Mouse (Mus musculus) brain, embryonic 18.5 days (tissue): ENCODE data around the gene Cat.

Experiments
- DNase-seq: peaks from one replicate; pipeline ENCODE4 v3.0.0-alpha.2; 2012; ENCODE audit warnings: low read depth, low spot score

The Cat gene

DNA sequence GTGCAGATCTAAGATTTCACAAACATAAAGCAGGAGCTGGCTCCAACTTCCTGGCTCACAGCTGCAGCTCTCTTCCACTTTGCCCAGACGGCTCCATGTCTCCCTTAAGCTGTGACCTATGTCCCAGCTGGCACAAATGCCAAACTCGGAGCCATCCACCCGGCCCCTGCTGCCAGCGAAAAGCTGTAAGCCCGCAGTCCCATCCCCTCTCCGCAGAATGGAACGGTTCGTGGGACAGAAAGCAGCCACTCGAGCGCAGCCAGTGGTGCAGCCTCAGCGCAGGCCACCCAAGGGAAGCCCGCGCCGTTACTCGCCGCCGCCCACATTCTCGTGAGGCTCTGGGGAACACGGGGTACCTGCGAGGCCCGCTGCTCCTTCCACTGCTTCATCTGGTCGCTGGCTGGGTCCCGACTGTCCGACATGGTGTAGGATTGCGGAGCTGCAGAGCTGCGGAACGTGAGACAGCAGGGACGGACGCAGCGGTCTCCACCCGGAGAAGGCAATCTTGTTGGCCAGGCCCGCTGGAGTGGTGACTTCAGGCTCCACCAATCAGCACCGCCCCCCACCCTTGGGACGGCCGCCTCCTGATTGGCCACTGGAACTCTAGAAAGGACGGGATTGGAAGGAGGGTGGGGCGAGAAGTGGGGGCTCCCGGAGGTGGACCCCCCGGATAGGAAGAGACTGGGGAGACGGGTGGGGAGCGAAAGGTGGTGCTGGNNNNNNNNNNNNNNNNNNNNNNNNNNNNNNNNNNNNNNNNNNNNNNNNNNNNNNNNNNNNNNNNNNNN is at the start of gene Cat:
Gene Cat (minus strand): TSS at position 544 of the 785 bp plus-strand sequence.
- DNase-seq, result peak; percentile 91

DNA sequence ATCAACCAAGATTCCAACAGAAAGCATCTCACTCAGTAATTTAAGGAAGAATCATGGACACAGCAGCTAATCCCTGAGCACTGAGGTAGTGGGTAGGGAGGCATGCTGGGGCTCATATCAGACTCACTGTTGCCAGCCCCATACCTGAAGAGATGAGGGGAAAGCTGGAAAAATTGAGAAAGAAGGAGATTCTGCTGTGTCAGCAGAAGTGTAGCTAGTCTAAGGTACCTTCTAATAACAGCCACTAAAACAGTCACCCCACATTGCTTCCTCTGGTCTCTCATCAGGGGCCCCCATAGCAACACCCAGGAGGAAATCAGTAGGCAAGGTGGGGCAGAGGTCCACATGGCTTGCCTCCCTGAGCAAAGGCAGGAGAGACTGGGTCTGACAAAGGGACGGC is 40.6 kb upstream of the Cat start:
- no peak for DNase-seq

DNA sequence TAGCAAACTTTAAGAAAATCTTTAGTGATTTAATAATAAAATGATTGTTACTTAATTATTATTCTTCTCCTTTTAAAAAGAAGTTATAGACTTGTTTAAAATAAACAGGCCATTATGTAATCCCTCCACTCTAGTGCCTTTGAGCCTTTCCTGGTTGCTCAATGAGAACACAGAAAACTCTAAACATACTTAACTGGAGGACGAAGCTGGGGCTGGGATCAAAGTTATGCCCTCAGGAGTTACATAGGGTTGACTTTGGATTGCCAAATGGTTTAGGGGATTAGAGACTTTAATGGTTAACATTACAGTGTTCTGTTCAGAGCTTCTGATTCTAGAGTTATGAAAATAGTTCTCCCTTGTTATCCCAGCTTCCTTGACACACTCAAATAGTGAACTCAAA is 31.5 kb upstream of the Cat start:
- DNase-seq, result no peak

DNA sequence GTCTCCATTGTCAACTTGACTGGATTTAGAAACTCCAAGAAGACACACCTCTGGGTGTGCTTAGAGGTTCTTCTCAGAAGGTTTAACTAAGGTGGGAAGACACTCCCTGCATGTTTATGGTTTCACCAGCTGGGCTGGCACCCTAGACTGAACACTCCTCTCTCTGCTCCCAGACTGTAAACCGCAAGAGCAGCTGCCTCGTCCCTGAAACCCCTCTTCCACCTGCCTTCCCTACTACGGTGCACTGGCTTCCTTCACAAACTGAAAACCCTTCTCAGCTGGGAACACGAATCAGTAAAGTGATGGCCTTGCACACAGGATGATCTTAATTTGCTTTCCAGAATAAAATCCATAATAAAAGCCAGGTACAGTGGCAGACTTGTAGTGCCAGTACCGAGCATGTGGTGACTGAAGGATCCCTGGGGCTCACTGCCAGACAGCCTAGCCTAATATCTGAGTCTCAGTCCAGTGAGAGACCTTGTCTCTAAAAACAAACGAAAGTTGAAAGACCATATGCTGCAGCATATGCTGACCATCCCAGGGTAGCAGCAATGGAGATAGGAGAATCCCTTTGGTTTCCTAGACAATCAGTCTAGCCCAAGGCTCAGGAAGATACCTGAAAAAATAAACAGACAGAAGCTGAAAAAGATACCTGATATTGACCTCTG is 30.7 kb upstream of the Cat start:
- no peak for DNase-seq

DNA sequence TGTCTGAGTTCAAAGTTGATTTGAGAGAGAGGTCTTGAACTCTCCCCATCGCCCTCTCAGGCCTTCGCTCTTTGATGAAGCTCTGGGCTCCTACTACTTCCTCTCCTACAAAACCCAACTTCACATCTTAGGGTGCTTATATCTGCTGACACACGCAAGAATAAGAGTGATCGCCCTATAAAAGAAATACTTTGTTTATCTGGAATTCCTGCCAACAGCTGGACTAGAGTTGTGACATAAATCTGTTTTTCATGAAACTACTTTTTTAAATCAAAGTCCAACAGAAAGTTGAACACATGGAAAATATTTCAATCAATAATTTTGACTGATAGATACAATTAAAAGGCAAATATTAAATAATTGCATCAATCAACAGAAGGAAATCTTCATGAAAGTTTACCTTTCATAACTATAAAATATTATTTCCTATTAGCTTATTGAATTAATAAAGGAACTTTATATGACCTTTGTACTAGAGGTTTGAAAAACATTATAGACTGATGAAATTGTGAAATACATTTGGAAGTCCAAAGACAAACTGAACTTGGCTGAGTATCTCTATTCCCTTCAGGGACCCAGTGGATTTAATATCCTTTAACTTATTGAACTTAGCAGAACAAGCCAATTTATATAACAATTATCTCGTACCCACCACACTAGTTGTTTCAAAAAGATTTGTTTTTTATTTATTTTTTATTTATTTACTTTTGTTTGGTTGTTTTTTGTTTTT is 27.3 kb upstream of the Cat start:
- DNase-seq, result no peak

DNA sequence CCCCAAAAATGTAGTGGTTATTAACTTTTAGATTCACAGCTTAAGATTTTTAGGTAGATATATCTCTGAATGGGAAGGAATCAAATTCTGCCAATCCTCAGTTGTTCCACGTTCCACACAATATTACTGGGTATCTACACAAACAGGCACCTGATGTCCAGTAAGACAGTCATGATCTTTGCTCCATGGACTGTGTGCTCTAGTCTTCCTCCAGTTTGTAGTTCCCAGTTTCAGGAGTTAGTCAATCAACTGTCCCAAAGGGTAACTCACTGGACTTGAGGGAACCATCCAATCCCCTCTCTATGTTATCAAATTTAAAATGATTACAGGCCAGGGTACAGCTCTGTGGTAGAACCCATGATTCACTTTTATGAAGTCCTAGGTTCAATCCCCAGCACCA is 26.7 kb upstream of the Cat start:
- DNase-seq, result no peak

DNA sequence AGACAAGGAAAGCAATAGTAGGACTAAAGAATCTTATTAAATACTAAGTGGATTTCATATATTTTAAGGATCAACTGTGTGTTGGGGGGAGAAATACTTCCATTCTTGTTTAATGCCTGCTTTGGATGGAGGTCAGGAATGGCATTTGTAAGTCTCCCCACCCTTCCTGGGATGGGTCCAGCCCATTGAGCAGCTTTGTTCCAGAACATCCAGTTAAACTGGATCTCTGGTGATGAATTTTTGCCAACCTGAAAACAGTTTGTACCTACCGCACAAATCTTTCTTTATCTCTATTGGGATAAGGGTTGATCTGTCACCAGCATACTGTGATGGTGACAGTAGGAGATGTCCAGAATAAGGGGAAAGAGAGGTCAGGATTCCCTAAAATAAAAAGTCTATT is 26.1 kb upstream of the Cat start:
- no peak for DNase-seq

DNA sequence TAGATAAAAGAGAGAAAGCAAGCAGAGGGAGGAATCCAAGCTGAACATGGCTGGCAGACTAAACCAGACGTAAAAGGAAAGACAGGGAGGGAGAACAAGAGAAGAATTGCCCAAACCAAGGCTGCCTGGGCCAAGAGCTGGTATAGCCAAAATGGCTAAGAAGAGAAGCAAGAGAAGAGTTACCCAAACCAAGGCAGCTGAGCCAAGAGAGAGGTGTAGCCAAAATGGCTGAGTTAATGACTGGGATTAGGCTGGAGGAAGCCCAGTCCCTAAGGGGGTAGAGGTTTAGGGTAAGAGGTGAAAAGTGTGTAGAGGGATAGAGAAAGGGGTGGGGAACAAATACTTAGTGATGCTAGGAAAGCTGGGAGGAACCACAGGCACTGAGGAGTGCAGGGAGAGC is 22.7 kb upstream of the Cat start:
- DNase-seq, result no peak

DNA sequence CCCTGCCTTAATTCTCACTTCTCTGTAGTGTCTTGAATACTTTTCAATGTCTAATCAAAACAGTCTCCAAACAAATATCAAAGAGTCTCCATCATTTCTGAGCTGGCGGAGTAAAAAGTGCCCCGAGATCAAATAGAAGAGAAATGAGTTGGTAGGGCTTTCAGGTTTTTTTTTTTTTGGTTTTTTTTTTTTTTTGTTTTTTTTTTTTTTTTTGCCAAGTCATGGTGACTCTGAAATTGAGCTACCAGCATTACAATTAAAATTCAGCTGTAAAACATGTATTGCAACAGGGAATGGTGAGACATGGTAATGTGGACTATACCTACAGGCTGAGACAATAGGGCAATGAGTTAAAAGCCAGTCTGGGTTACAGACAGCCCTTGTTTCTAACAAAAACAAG is 21.0 kb upstream of the Cat start:
- no peak for DNase-seq

DNA sequence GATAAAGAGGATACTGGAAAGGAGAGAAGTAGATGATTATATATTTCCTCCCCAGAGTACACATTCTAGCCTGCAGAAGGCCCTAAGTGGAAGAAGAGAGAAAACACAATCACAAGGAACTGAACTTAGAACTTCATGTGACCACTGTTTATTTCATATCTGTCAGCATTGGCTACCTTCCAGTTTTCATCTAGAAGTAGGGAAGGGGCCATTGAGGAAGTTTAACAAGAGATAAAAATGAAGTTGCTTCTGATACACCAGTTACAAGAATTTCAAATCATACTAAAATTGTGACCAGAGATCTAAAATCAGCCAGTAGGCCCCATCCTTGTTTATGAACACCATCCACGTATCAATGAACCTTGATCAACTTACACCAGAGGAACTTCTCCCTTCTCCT is 19.5 kb upstream of the Cat start:
- DNase-seq, result no peak

DNA sequence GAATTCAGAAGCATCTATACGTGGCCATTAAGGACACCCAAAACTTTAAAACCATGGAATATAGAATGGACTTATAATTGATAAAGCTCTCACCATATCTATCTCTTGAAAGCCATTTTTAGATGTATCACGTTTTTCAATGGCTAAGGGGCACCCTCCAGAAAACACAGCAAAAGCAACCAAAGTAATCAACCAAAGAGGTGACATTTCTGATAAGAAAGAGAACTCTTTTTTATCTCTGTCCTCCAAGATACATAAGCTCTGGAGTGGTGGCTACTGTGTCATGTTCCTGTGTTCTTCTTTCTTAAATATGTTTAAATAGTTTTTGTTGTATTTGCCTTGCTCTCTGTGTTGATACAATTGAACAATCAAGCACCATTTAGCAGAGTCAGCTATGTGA is 15.8 kb upstream of the Cat start:
- no peak for DNase-seq

DNA sequence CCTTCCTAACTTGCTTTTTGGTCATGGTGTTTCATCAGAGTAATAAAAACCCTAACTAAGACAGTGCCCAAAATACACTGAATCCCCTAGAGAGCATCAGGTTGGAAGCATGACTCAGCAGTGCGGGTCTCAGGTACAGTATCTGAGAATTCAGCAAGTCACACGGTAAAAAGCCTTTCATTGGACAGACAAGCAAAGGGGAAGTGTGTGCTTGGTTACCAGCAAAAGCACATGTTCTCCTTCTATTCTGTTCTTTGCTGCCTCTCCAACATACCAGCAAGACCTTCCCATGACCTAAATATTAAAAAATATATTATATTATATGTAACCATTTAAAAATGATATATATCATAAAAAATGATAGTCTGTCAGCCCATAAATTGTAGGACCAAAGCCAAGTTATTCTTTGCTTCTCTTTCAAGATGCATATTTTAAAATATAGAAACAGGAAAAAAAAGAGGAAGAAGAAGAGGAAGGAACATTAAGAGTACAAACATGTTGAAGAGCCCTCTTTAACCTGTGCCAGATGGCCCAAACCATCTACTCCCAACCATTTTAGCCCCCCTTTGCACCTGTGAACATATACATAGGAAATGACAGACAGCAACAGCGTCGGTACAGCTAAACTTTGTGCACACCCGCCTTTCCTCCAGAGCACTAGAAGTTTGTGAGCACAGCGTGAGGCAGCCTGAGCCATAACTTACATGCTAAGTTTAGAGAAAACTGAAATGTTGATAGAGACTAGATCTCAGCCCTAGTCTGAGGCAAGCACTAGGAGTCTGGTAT is 10.9 kb upstream of the Cat start:
- DNase-seq, result no peak

DNA sequence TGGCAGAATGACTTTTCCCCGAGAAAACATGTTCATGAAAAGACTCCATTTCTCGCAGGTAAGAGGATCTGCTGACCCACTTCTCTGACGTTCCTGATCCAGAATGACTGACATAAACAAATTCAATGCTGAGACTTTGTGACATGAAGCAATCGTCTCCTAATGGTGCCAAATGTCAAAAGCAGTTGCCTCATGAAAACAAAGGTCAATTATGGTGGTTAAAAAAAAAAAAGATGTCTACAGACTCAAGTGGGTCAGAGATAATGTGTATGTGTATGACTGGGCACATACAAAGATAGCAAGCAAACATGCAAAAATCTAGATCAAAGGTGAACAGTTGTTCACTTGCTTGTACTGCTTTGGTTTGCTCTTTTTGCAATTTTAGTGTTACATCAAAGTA is 8.9 kb upstream of the Cat start:
- no peak for DNase-seq

DNA sequence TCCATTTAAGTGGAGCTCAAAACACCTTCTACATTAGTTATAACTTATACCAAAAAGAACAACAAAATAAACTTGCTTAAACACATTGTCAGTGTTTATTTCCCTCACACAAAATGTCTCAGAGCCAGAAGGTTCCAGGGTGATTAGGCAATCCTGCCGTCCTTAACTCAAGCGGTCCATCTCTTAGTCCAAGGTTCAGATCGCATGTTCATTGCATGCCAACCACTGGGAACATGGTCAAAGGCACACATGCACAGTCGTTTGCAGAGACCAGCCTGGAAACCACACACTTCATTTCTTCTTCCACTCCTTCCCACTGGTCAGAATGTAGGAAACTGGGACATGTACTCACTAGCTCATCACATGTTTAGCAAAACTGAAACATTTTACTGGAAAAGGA is 7.6 kb upstream of the Cat start:
- DNase-seq, result no peak

DNA sequence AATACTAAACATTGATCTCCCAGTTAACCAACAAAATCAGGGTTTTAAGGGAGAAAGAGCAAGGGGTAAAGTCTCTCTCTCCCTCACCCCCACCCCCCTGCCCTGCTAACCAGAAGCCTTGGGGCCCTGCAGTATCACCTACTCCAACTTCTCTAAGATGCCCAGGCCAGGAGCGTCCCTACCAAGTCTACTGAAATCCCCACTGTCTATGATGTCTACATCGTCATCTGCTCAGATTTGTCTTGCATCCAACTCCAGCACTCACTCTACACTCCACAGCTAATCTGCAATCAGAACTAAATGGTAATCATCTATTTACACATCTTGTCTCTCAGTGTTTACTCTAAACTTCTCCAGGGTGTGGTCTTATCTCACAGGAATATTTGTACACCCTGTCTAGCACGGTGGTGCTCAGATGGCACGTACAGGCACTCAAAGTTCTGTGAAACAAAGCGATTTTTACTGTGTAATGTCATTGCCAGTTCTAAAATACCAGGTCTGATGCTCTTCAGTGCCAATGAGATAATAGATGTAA is 907 bp downstream of the Cat start:
- no peak for DNase-seq

DNA sequence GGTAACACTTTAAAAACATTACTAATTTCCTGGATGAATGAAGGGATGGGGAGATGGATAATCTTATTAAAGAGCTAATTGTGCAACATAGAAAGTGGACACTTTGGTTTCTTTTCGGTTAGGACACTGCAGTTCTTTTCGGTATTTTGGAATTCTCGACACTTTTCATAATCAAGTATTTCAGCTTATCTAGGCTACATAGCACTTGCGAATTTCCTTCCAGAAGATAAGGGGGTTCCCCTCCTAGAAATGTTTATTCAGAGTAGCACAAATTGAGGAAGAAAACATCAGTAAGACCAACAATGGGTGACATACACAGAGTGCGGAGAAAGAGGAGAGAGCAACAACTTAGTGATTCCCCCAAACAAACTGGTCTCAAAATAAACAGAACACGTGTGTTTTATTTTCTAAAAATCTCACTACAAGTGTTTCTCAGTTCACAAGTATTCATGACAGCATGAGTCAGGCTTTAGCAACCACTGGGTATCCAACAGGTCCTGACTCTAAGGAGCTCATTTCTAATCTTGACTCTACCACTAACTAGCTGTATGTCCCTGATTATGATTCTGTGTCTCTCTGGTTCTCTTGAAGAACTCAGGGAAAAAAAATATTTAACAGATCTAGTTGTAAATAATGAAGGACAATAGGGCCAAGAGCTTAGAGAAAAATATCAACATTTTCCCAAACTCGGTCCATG is 1.5 kb downstream of the Cat start:
- DNase-seq, result no peak

DNA sequence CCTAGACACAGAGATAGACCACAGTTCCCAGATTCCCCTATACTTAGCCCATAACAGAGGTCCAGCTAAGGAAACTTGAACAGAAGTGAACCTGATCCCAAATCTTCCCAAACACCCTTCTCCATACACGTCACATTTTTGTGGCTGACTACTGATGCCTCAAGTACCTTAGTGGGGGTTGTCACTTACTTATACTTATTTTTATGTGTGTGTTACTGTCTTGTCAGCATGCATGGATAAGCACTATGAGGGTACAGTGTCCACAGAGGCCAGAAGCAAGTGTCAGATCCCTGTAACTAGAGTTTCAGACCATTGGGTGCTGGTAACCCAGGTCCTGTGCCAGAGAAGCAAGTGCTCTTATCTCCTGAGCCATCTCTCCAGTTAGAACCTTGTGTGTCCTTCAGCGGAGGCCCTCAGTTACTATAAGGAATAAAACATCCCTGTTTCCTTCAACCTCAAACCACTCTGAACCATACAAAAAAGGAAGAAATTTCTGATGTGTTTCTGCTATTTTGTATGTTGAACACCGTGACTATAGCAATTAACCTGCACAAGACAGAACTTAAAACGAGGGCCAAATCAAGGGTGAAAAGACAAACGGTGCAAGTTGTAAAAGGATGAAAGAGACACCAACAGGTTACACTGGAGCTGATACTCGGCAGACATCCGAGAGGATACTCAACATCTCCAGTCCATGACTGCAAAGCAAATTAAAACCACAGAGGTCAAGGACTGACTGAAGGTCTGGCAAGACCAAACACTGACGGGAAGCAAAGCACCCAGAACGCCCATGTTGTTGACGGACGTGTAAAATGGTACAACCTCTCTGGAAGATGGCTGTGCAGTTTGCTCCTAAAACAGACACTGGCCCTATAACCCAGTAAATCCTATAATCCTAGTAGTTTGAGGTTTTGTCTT is 3.4 kb downstream of the Cat start:
- DNase-seq, result no peak

DNA sequence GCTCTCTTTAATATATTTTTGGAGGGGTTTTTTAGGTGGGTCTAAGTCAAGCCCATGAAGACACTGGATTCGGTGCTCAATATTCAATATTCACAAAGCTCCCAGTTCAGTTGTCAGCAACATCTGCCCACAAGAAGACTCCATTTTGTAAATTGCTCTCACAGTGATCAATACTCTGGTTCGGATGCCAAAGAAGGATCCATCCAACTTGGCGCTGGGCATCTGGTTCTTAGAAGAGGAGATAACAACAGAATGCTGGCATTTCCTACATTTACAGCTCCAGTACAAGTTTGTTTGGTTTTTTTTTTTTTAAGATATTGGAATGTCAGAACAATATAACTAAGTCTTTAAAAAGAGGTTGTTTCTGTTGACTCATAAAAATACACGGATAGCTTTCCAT is 4.1 kb downstream of the Cat start:
- no peak for DNase-seq

DNA sequence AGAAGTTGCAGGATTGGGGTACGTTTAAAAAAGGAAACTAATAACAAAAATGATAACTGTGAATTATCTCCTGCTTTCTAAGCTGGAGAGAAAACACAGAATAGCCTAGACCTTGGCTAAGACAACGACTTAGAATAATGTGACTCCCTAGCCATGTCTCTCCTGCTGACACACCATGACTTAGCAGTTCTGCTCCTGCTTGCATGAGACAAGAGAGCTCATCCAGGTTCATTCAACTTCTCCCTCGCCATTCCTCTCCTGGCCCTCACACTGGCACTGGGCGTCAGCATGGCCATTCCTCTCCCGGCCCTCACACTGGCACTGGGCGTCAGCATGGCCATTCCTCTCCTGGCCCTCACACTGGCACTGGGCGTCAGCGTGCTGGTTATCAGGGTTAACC is 4.7 kb downstream of the Cat start:
- DNase-seq, result no peak

DNA sequence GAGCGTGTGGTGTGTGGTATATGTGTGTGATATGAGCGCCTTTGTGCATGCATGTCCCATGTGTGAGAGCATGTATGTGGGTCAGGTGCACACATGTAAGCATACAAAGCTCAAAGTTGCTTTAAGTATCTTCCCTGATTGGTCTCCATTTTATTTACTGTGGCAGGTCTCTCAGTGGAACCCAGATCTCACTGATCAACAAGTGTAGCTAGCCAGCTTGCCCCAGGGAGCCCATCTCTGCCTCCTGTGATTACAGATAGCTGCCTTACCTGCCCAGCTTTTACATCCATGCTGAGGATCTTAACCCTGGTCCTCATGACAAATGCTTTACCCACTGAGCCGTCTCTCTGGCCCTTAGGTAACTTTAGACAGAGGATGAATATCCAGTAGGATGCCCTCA is 6.6 kb downstream of the Cat start:
- no peak for DNase-seq
